Mouse (Mus musculus): ENCODE measurements around the gene Insl6.

The Insl6 gene

GRCm38 (mm10) chr19:29354895-29355877, 30.0 kb upstream of the Insl6 start:
- DNase-seq (ENCODE audit: low spot score in 2 of 2), result peak; percentile 58 to 84

- DNase-seq (ENCODE audit: low spot score in 2 of 2), result no peak
Measured at GRCm38 (mm10) chr19:29350991-29351390, 25.8 kb upstream of the Insl6 start.

GRCm38 (mm10) chr19:29345636-29346035, 20.5 kb upstream of the Insl6 start:
- no peak for DNase-seq (ENCODE audit: low spot score in 2 of 2)

- DNase-seq (ENCODE audit: low spot score in 2 of 2), result no peak
Measured at GRCm38 (mm10) chr19:29344868-29345267, 19.7 kb upstream of the Insl6 start.

GRCm38 (mm10) chr19:29342281-29342680, 17.1 kb upstream of the Insl6 start:
- DNase-seq (ENCODE audit: low spot score in 2 of 2), result no peak

- DNase-seq (ENCODE audit: low spot score in 2 of 2), result no peak
Measured at GRCm38 (mm10) chr19:29341029-29341428, 15.9 kb upstream of the Insl6 start.

GRCm38 (mm10) chr19:29336624-29337023, 11.5 kb upstream of the Insl6 start:
- no peak for DNase-seq (ENCODE audit: low spot score in 2 of 2)

GRCm38 (mm10) chr19:29334068-29334745, 9.1 kb upstream of the Insl6 start, which contains the start of gene Rln1:
TSS of gene Rln1 (minus strand) at chr19:29334670.
- peak in 1 of 2 experiments; percentile 14 for DNase-seq (ENCODE audit: low spot score in 2 of 2)

- DNase-seq (ENCODE audit: low spot score in 2 of 2), result no peak
Measured at GRCm38 (mm10) chr19:29326822-29327552, 1.8 kb upstream of the Insl6 start.

- no peak for DNase-seq (ENCODE audit: low spot score in 2 of 2)
Measured at GRCm38 (mm10) chr19:29326396-29326795, 1.2 kb upstream of the Insl6 start.

- DNase-seq (ENCODE audit: low spot score in 2 of 2), result no peak
Measured at GRCm38 (mm10) chr19:29325852-29326180, 660 bp upstream of the Insl6 start.

- DNase-seq (ENCODE audit: low spot score in 2 of 2), result no peak
Measured at GRCm38 (mm10) chr19:29323416-29324049, 1.6 kb downstream of the Insl6 start.

GRCm38 (mm10) chr19:29312661-29313060, 12.5 kb downstream of the Insl6 start:
- DNase-seq (ENCODE audit: low spot score in 2 of 2), result no peak

GRCm38 (mm10) chr19:29311791-29312190, 13.4 kb downstream of the Insl6 start:
- peak in 1 of 2 experiments; percentile 15 for DNase-seq (ENCODE audit: low spot score in 2 of 2)

- no peak for DNase-seq (ENCODE audit: low spot score in 2 of 2)
Measured at GRCm38 (mm10) chr19:29308832-29309231, 16.3 kb downstream of the Insl6 start.

- no peak for DNase-seq (ENCODE audit: low spot score in 2 of 2)
Measured at GRCm38 (mm10) chr19:29302119-29302518, 23.0 kb downstream of the Insl6 start.

- no peak for DNase-seq (ENCODE audit: low spot score in 2 of 2)
Measured at GRCm38 (mm10) chr19:29300919-29301318, 24.2 kb downstream of the Insl6 start.

GRCm38 (mm10) chr19:29297366-29297765, 27.8 kb downstream of the Insl6 start:
- DNase-seq (ENCODE audit: low spot score in 2 of 2), result no peak

GRCm38 (mm10) chr19:29296166-29296565, 29.0 kb downstream of the Insl6 start:
- DNase-seq (ENCODE audit: low spot score in 2 of 2), result no peak

GRCm38 (mm10) chr19:29294756-29295155, 30.4 kb downstream of the Insl6 start:
- no peak for DNase-seq (ENCODE audit: low spot score in 2 of 2)

GRCm38 (mm10) chr19:29292546-29292945, 32.6 kb downstream of the Insl6 start:
- no peak for DNase-seq (ENCODE audit: low spot score in 2 of 2)

GRCm38 (mm10) chr19:29291532-29291931, 33.6 kb downstream of the Insl6 start:
- DNase-seq (ENCODE audit: low spot score in 2 of 2), result no peak

Measured in frontal cortex, postnatal 14 days (tissue).